Mouse (Mus musculus) MN1 (cell line): ENCODE results near the gene Taar9.
"Not testable (repeated sequence)": the region's sequence is repeated elsewhere in the genome, so short reads cannot be mapped to it uniquely, and the experiment has no call there.

Experiments
- DNase-seq: peaks from one replicate; pipeline ENCODE4 v3.0.0-alpha.2; 2016; ENCODE audit warnings: low spot score

Gene Taar9

DNA sequence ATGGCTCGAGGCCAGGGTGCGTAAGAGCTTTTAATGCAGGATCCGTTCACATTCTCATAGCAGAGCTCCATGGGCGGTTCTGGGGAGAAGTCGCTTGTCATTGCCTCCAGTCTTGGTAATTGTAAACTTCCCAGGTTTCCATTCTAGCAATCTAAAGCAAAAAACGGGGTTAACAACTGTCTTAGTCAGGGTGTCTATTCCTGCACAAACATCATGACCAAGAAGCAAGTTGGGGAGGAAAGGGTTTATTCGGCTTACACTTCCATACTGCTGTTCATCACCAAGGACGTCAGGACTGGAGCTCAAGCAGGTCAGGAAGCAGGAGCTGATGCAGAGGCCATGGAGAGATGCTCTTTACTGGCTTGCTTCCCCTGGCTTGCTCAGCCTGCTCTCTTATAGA is at the start of gene Taar9:
TSS of gene Taar9 (minus strand) at position 101 of the 400 bp plus-strand sequence.
- DNase-seq: not testable (repeated sequence)

DNA sequence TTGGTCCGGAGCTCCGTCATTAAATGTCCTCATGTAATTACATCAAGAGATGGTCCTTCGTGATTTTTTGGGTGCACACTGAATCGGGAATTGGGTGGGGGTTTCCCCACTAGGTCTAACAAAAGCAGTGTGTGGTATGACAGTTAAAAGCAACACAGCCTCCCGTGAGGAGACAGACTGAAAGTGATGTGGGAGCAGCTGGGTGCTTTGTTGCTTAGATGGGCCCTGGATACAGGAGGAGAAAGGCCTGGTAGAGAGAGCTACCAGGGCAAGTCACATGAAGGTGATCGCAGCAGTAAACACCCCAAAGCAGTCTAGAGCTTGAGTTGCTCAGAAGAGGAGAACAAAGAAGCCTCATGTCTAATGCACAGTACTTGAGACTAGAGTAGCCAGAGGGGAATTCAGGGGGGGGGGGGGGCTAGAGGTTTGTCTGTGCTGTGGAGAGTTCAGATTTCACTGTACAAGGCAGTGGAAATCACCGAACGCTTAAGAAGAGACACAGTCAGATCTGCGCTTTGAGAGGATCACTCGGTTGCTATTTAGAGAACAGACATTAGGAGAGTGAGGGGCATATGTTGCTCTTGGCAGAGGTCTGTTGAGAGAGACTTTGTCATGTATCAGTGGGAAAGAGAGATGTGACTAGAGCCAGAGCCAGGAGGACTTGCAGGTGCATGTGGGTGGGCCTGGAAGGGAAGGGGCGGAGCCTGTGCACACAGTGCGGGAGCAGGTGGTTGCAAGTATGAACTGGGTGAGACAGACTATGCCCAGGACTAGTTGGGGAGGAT is 49.3 kb upstream of the Taar9 start:
- no peak for DNase-seq

DNA sequence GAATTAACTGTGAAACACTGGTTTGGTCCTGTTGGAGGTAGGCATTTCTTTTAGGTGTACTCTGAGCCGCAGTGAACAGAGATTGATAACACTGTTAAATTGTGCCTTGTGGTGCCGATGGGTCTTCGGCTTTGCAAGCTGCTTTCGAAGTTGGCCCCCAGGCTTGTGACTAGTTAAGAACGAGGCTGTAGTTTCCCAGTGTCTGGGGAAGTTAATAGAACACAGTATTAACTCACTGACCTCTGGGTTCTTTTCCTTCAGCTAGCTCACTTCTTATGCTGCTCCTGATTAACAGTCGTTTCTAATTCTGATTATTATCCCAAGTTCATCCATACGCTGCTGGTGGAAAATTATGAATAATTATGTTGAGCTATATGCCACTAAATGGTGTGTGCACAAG is 40.8 kb upstream of the Taar9 start:
- no peak for DNase-seq

DNA sequence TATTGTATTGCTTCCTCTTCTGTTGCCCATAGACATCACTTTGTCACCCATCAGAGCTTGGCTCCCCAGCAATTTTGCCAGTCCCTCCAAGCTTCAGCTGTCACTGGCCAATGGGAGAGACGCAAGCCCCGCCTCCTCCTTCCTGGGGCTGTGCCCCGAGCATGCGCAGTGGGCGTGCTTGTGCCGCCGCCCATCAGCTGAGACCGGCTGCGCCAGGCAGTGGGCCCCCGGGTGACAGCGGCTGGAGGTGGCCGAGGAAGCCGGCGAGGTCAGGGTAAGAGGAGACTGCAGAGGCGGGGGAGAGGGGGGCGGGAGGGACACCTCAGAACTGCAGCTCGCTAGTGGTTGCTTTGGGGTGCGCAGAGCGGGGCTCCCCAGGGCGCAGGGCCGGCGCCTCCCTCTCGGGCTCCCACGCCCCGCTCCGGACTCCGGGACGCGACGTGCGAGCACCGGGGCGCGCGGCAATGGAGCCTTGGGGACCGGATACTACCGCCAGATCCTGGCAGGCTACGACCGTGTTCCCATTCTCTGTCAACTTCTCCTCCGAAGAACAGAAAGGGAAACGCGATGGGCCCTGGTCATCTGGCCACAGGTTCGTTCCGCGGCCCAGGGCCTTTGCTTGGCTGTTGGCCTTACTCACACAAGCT is 39.9 kb upstream of the Taar9 start, which contains the start of gene Stx7:
TSS of gene Stx7 (plus strand) at position 168 of the 647 bp plus-strand sequence.
- DNase-seq: peak; percentile 97

DNA sequence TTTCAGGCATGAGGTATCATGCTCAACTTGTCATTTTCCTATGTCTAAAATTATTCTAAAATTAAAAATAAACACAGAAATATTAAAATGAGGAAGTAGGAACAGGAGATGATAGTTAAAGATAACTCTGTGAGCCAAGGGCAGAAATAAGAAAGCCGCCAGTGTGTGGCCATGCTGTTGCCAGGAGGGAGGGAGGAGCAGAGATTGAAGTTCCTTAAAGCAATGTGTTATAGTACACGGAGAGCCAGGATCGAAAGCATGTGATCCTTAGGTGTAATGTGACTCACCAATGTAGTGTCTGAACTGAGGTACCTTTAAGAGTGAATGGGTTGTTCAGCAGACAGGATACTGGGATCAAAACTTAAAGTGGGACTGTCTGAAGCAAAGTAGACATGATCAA is 33.4 kb upstream of the Taar9 start:
- DNase-seq: no peak

DNA sequence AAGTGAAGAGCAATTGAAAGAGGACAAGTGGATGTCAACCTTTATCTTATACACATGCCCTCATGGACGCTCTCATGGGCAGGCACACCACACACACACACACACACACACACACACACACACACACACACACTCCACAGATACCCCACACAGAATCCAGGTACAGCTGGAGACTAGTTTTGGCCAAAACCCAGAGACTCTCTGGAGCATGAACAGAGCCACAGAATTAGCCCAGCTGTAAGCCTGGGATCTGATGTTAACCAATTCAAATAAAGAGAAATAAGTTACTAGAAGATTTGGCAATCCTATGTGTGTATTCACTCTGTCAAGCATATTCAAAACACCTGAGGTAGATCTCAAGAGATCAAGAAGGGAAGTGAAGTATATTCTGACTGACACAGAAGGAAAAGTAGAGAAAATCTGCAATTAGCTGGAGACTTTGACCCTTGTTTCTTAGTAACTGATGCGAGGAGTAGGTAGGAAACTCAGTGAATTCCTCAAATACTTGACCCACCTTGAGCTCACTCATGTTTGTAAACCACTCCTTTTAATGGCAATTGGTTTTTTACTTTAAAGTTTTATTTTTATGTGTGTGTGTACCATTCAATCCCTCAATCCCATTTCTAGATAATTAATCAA is 29.4 kb upstream of the Taar9 start:
- no peak for DNase-seq

DNA sequence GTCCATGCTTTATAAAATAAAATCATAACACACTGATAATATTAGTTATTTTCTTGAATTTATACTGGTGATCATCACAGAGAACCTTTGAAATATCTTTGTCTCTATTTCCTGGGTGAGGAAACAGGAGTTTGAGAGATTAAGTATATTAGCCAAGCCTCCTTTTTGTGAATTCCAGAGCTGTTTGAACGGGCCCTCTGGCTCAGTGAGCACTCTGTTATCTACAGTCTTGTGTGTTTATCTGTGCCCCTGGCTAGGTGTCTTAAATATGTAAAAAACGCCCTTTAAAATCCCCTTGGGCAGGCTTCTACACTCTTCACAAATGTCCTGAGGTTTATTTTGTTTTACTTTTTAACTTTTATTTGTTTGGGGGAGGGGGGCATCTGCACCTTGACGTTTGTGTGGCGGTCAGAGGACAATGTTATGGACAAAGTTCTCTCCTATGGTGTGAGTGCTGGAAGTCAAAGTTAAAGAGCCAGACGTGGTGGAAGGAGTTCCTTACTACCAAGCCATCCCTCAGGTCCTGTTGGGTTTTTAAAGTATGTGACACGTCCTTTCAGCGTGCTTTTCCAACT is 24.8 kb upstream of the Taar9 start:
- no peak for DNase-seq

DNA sequence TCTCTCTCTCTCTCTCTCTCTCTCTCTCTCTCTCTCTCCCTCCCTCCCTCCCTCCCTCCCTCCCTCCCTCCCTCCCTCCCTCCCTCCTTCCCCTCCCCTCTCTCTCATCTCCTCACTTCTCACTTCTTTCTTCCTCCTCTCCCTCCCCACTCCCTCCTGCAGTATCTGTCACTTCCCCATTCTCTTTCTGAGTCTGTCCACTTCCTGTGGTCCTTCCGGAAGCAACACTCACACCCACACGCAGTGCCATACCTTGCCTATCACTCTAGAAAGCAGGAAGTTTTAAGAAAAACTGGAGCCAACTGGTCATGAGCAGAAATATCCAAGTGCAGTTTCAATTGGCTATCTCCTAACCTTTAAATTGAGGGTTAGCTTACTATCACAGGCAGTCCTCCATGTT is 23.8 kb upstream of the Taar9 start:
- no peak for DNase-seq

DNA sequence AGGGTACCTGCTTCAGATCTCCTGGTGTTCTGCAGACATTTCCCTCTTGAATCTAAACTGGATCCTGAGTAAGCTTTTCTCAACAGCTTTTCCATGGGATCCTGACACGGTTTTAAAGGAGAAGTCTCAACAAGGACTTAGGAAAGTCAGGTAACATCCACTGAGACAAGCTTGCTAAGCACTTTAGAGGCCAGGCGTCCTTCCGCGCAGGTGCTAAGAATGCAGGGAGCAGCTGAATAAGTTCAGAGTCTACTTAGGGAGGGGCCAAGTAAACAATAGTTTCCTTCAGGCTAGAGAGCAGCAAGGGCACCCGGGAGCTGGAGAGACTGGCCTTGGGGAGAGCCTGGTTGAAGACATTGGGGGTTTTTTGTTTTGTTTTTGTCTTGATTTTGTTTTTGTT is 22.9 kb upstream of the Taar9 start:
- DNase-seq: no peak

DNA sequence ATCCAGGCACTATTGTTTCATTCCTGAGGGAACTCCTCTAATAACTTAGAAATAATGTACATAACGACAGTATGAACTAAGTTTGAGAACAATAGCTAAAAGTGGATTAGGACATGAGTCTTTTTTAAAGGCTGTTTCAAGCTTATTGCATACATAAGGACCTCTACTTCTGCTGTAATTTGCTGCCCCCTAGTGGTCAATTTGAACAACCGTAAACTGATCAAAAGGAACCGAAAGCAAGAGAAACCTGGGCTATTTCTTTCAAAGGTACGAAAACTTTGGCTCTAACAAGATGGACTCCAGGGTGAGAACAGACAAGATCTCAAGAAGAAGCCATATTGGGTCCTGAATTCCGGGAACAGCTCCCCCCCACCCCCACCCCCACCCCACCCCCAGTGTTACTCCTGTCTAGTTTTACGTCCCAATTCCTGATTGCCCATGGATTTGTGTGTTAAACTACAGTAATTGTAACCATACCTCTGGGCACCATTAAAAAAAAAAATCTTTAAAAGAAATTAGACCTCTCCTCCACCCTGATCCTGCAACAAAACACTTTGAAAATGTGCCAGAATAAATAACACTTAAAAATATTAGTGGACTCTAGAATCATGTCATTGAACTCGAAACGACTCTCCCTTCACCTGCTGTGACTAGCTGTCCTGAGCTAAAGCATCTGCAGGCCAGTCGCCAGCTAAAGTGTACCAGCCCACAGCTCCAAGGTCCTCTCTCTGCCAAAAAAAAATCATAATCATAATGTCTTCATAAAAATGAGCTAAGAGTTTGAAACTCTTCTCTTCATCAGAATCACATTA is 22.3 kb upstream of the Taar9 start:
- peak; percentile 90 for DNase-seq

DNA sequence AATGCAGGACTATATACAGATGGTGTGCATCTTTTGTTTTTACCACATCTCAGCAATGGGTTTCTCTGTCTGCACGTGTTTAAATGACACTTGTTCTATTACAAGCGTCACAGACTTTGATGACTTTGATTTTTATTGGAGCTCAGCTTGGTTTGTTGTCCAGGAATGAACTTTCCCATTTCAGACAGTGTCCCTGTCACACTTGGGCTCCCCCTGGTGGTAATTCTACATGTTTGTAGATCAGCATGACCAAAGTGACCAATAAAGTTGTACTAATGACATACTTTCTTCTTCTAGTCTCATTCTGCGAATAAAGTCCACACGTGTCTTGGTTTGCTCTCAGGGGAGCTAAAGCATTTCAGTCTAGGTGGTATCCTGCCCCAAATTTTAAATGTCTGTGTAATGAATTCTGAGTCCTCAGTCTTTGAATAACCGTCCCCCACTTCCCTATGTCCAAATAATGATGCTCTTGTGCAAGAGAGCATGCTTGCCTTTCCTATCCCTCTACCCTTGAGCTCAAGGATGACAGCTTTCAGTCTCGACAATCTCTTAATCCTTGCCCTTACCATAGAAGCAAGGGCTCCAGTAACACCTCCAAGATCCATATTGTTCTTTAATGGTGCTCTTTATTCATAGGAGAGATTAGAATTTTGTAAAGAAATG is 1.9 kb upstream of the Taar9 start:
- DNase-seq: peak; percentile 54

DNA sequence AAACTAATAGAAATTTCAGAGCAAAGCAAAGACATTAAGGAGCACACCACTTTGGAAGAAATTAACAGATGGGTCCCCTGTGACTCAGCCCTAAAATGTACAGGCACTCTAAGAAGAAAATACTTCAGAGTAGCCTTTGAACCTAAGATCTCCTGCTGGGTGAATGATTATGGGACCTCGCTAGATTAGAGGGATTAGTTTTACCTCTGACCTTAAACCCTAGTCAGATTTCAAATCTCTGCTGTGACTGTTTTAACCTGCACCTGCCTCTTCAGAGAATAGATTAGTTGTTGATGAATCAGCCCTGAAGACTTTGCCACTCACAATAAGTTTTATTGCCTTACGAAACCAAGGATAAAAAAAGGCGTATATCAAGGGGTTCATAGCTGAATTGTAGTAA is 1.1 kb downstream of the Taar9 start:
- no peak for DNase-seq

DNA sequence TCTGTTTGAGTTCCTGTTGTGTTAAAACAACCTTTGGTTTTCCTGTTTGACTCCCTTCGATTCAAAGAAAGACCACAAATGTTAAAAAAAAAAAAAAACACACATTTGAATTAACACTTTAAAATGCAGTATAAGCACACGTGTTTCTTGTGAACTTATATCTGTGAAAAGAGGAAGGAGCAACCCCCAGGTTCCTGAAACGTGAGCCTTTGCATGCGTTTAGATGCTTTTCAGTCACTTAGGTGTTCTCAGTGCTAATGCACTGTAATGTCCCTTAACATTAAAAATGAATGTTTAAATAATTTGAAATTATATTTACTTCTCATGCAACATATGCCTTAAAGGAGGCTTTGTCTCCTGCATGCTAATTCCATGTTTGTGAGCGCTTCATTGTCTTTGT is 1.6 kb downstream of the Taar9 start:
- DNase-seq: no peak

DNA sequence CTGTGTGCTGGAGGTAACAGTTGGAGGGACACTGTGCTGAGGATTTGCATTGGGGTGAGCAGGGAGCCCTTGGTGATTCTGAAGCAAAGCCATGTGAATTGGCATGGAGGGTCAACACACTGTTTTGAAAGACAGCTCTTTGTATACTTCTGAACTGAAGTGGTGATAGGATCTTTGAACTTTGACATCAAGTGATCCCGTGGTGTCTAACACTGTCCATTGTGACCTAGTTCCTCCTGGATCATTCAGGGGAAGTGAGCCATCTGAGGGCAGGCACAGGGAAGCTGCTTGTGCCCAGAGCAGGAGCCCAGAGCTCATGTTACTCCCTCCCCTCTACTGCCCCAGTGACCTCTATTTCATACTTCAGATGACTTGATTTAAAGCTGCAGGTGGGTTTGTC is 6.0 kb downstream of the Taar9 start:
- DNase-seq: not testable (repeated sequence)

DNA sequence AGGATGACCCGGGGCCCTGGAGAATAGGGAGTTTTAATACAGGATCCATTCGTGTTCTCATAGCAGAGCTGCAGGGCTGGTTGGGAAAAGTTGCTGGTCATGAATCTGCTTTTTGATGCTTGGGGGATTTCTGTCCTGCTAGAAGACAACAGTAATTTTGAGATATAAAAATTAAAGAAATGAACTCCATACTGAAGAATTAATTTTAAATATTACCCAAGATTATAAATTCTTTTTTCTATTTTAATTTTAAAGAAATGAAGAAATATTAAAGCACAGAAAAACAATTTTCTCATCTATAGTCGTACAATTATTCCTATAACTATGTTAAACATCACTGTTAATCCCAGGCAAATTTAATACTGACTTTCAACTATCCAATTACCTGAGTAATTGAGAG is 7.5 kb downstream of the Taar9 start, which contains the start of gene Taar8c:
TSS of gene Taar8c (minus strand) at position 101 of the 400 bp plus-strand sequence.
- DNase-seq: not testable (repeated sequence)

DNA sequence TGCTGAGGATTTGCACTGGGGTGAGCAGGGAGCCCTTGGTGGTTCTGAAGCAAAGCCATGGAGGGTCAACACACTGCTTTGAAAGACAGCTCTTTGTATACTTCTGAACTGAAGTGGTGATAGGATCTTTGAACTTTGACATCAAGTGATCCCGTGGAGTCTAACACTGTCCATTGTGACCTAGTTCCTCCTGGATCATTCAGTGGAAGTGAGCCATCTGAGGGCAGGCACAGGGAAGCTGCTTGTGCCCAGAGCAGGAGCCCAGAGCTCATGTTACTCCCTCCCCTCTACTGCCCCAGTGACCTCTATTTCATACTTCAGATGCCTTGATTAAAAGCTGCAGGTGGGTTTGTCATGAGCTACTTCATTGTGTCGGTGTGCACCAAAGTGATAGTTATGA is 12.3 kb downstream of the Taar9 start:
- DNase-seq: not testable (repeated sequence)

DNA sequence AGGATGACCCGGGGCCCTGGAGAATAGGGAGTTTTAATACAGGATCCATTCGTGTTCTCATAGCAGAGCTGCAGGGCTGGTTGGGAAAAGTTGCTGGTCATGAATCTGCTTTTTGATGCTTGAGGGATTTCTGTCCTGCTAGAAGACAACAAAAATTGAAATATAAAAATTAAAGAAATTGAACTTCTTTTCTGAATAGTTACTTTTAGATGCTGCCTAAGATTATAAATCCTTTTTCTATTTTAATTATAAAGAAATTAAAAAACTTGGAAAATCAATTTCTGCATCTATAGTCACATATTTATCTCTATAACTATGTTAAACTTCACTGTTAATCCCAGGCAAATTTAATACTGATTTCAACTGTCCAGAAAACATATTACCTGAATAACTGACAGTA is 17.1 kb downstream of the Taar9 start, which contains the start of gene Taar8b:
TSS of gene Taar8b (minus strand) at position 101 of the 400 bp plus-strand sequence.
- DNase-seq: no peak

DNA sequence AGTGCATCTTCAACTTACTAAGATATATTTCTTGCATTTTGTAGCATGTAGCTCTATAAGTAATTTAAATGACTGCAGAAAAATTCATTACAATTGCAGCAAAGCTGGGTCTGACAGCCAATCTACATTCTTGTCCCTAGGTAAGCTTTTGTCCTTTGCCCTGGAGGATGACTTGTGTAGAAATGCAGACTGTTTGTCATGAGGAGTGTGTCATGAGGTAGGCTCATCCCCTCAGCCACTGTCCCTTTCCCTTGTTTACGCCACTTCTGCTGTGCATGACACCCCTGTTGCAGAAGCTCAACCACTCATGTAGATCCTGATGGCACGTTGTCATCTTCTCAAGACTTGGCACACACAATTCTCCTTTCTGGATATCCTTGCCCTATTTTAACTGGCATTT is 22.2 kb downstream of the Taar9 start:
- DNase-seq: no peak

DNA sequence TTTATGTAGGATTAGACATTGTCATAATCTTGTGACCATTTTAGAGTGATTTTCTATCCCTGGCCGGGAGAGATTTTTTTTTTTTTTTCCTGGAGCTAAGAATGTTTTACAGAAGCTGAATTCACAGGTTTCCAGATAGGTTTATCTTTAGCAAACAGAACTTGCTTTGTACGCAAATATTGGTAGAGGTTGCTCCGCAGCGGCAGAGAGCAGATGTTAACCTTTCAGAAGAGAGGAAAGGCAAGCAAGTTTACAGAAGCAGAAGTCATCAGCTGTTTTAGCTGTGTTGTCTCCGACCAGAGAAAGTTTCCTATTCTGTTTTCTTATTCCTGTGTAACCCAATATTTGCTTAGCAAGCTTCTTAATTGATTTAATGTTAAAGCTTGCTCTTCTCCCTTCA is 22.8 kb downstream of the Taar9 start:
- no peak for DNase-seq

DNA sequence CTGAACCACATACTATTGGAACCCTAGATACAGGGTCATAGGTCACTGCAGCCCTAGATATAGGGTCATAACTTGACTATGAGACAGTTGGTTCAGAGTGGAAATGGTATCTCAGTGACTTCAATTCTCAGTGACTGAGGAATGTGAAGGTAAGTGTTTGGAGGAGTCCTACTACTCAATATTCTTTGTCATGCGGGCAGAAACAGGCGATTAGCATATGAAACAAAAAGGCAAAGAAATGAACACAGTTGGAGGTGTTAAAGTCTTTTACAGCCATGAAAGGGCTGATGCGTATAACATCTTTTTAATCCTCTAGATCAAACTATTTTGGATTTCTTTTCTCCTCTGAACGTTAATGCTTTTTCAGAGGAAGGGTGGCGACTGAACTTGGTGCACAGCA is 23.4 kb downstream of the Taar9 start:
- DNase-seq: no peak

DNA sequence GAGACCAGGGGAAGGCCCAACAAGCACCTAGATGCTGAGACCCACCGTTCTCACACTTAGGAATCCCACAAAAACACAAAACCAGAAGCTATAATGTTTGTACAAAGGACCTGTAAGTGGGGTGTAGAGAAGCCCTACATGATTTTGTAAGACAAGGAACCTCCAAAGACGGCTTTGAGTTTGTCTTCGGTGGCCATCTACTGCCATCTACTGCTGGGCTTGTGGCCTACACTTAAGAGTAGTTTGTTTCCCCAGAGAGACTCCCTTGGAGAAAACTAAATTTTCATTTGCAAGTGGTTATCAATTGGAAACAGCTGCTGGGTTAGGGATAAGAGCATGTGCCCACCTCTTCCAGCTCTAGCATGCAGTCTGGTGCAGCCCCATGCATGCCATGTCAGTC is 29.2 kb downstream of the Taar9 start:
- peak; percentile 18 for DNase-seq
